In genomic region chr1:87009156-87009555, GRCm38 (mm10) we compare ENCODE assay signal across 22 mouse cellular contexts.
"Had no signal": no experiment of that assay in that cellular context is flagged by ENCODE, and none has a peak within 500 bp of the region (broad histone marks: within the 10 kb centered on the region; RNA-seq: fewer than 3 reads in every experiment).

No protein-coding gene starts in this region.

- H3K4me3 ChIP-seq: gastrocnemius, adult 2 months; heart, embryonic 10.5 days; heart, embryonic 12.5 days; hindbrain, embryonic 10.5 days; hindbrain, embryonic 12.5 days; intestine, embryonic 15.5 days; layer of hippocampus, adult 2 months; limb, embryonic 10.5 days; limb, embryonic 12.5 days; liver, embryonic 13.5 days; liver, embryonic 15.5 days had no signal

- H3K27ac ChIP-seq: gastrocnemius, adult 2 months; heart, embryonic 10.5 days; hindbrain, embryonic 10.5 days; hindbrain, embryonic 12.5 days; hindbrain, embryonic 14.5 days; intestine, embryonic 15.5 days; layer of hippocampus, adult 2 months; limb, embryonic 10.5 days; limb, embryonic 12.5 days; liver, embryonic 13.5 days; liver, embryonic 15.5 days had no signal

- DNase-seq: gastrocnemius, adult 2 months; gastrocnemius, postnatal 10 days; gastrocnemius, postnatal 25 days; heart, postnatal 14 days; heart, postnatal 4 days; kidney, adult 18-20 months; kidney, adult 8-10 months; kidney, postnatal 10 days; kidney, postnatal 25 days; kidney, postnatal 4 days; liver; liver, embryonic 13.5 days had no signal
